Mouse (Mus musculus): ENCODE measurements around the gene Mllt1. TPM values are rescaled to one million over a fixed set of nuclear protein-coding genes. Genes with fewer than 3 reads are reported as not detected.

The Mllt1 gene
- total RNA-seq, 2 experiments from 2014 or later, result 34.4 to 38.9 TPM

Other genes starting within 250 kb of the Mllt1 start
- 100 to 1,000 TPM; 244 to 256 TPM for gene Ndufa11, start 217.6 kb downstream of the Mllt1 start, total RNA-seq (2021)
- 10 to 100 TPM; 31.4 to 34.4 TPM for gene Vmac, start 217.4 kb downstream of the Mllt1 start, total RNA-seq (2021)
- gene Nrtn, start 177.9 kb downstream of the Mllt1 start, total RNA-seq (2021), result 1 to 10 TPM; 4.1 to 5.2 TPM
- gene Dus3l, start 170.7 kb downstream of the Mllt1 start, total RNA-seq (2021), result 10 to 100 TPM; 53.0 to 56.2 TPM
- gene Prr22, start 165.2 kb downstream of the Mllt1 start, total RNA-seq (2021), result under 1 TPM; 0.76 to 0.90 TPM
- gene Rfx2, start 104.4 kb downstream of the Mllt1 start, total RNA-seq (2021), result 1 to 10 TPM; 7.4 to 7.6 TPM
- gene Acsbg2, start 61.0 kb downstream of the Mllt1 start, total RNA-seq (2021), result under 1 TPM in 1 of 2 experiments, not detected in 1; 0.25 TPM
- gene 1700061G19Rik, start 59.9 kb downstream of the Mllt1 start, total RNA-seq (2021), result 1 to 10 TPM; 1.1 to 2.7 TPM
- under 1 TPM; 0.17 to 0.28 TPM for gene Acer1, start 46.7 kb upstream of the Mllt1 start, total RNA-seq (2021)
- gene Clpp, start 54.9 kb upstream of the Mllt1 start, total RNA-seq (2021), result 10 to 100 TPM; 79.6 to 82.7 TPM
- 10 to 100 TPM; 63.6 to 63.7 TPM for gene Alkbh7, start 61.9 kb upstream of the Mllt1 start, total RNA-seq (2021)
- gene Pspn, start 64.6 kb upstream of the Mllt1 start, total RNA-seq (2021), result 1 to 10 TPM in 1 of 2 experiments, not detected in 1; 1.8 TPM
- 10 to 100 TPM; 55.7 to 58.6 TPM for gene Gtf2f1, start 75.9 kb upstream of the Mllt1 start, total RNA-seq (2021)
- gene Gm17949, start 76.1 kb upstream of the Mllt1 start, total RNA-seq (2021), result under 1 TPM; 0.25 to 0.45 TPM
- gene Khsrp, start 96.1 kb upstream of the Mllt1 start, total RNA-seq (2021), result 100 to 1,000 TPM; 141 to 156 TPM
- not detected for gene Slc25a41, start 106.2 kb upstream of the Mllt1 start, total RNA-seq (2021)
- gene Crb3, start 123.7 kb upstream of the Mllt1 start, total RNA-seq (2021), result 1 to 10 TPM; 2.6 to 7.3 TPM
- gene Slc25a23, start 124.4 kb upstream of the Mllt1 start, total RNA-seq (2021), result 10 to 100 TPM; 80.0 to 85.9 TPM
- gene Dennd1c, start 143.1 kb upstream of the Mllt1 start, total RNA-seq (2021), result 1 to 10 TPM; 1.6 to 2.6 TPM
- 10 to 100 TPM; 15.7 to 27.3 TPM for gene Tubb4a, start 152.4 kb upstream of the Mllt1 start, total RNA-seq (2021)
- under 1 TPM; 0.40 to 0.45 TPM for gene Tnfsf9, start 169.9 kb upstream of the Mllt1 start, total RNA-seq (2021)
- not detected for gene Cd70, start 214.4 kb upstream of the Mllt1 start, total RNA-seq (2021)